Mouse (Mus musculus) hindbrain, embryonic 10.5 days (tissue): ENCODE measurements at regions not wholly inside any gene's neighbourhood (a gene's known extent, or its start where the extent isn't known, plus 50 kb on each side); places are given as distances from the start of the nearest gene placed in this dataset.
A peak's percentile ranks its signal among the peaks of the same experiment; 100 is the strongest.

ENCODE experiments used
- DNase-seq: peaks from one replicate; pipeline ENCODE4 v3.0.0-alpha.2; 2017; ENCODE audit warnings: low spot score
- H3K27ac ChIP-seq: fragments of 300-500 bp; sonication (generic); 2 replicates; pipeline ENCODE4 v1.5.1; 2016; ENCODE audit warnings: mild to moderate bottlenecking, moderate library complexity
- H3K27me3 ChIP-seq: fragments of 300-500 bp; sonication (generic); 2 replicates; pipeline ENCODE4 v1.6.1; 2016; ENCODE audit warnings: mild to moderate bottlenecking; ENCODE audit not compliant: poor library complexity, insufficient read depth, severe bottlenecking
- H3K36me3 ChIP-seq: fragments of 300-500 bp; sonication (generic); 2 replicates; pipeline ENCODE4 v1.6.1; 2016; ENCODE audit warnings: mild to moderate bottlenecking, moderate library complexity
- H3K4me1 ChIP-seq: fragments of 300-500 bp; sonication (generic); replicated peaks from 2 replicates; pipeline ENCODE4 v1.6.1; 2016; ENCODE audit warnings: mild to moderate bottlenecking
- H3K4me3 ChIP-seq: fragments of 300-500 bp; sonication (generic); 2 replicates; pipeline ENCODE4 v1.5.1; 2016; ENCODE audit warnings: mild to moderate bottlenecking, moderate library complexity
- H3K9me3 ChIP-seq: fragments of 300-500 bp; sonication (generic); 2 replicates; pipeline ENCODE4 v1.6.1; 2016; ENCODE audit warnings: mild to moderate bottlenecking, moderate library complexity
- WGBS: fragments of 180-500 bp; shearing (Covaris S2); methylation state at CpG from one replicate; pipeline ENCODE4 v1.1.7; 2016; 5-methylcytosine and 5-hydroxymethylcytosine counted together

GRCm38 (mm10) chr16:24341736-24342135 lies 51.6 kb upstream of the Lpp start:
- H3K4me1 ChIP-seq, result peaks cover 7% of the 10 kb centered on the region
- H3K4me3 ChIP-seq, result no peak overlapping the region
- no peaks in the 10 kb centered on the region for H3K27me3 ChIP-seq
- no peak for DNase-seq
- no peaks in the 10 kb centered on the region for H3K36me3 ChIP-seq
- H3K27ac ChIP-seq, result no peak overlapping the region
- H3K9me3 ChIP-seq, result no peaks in the 10 kb centered on the region
- 91% methylated on average over 7 of the region's 7 CpGs for WGBS

GRCm38 (mm10) chr16:24340646-24341045 lies 52.7 kb upstream of the Lpp start:
- no peak for DNase-seq
- no peak overlapping the region for H3K4me3 ChIP-seq
- 60% methylated on average over 7 of the region's 7 CpGs for WGBS
- H3K36me3 ChIP-seq, result no peaks in the 10 kb centered on the region
- H3K27ac ChIP-seq, result no peak overlapping the region
- no peaks in the 10 kb centered on the region for H3K9me3 ChIP-seq
- peaks cover 7% of the 10 kb centered on the region for H3K4me1 ChIP-seq
- H3K27me3 ChIP-seq, result no peaks in the 10 kb centered on the region

- Histone ChIP-seq H3K27ac (no peak overlapping the region), H3K4me1 (peaks cover 7% of the 10 kb centered on the region), H3K9me3 (no peaks in the 10 kb centered on the region), H3K27me3 (no peaks in the 10 kb centered on the region), H3K36me3 (no peaks in the 10 kb centered on the region), H3K4me3 (no peak overlapping the region)
- WGBS, result 54% methylated on average over 10 of the region's 10 CpGs
- peak; percentile 39 for DNase-seq
These were observed 53.7 kb upstream of the Lpp start for GRCm38 (mm10) chr16:24339320-24340265.

- Histone ChIP-seq H3K27me3 (no peaks in the 10 kb centered on the region), H3K4me3 (no peak overlapping the region), H3K9me3 (no peaks in the 10 kb centered on the region), H3K27ac (no peak overlapping the region), H3K36me3 (no peaks in the 10 kb centered on the region), H3K4me1 (peaks cover 7% of the 10 kb centered on the region)
- DNase-seq, result no peak
- WGBS, result 91% methylated on average over 7 of the region's 7 CpGs
These were observed 54.9 kb upstream of the Lpp start for GRCm38 (mm10) chr16:24338404-24338803.

- no peaks in the 10 kb centered on the region for H3K27me3 ChIP-seq
- H3K36me3 ChIP-seq, result no peaks in the 10 kb centered on the region
- DNase-seq, result no peak
- no peak overlapping the region for H3K27ac ChIP-seq
- WGBS, result 96% methylated on average over 2 of the region's 2 CpGs
- H3K4me3 ChIP-seq, result no peak overlapping the region
- H3K4me1 ChIP-seq, result no peaks in the 10 kb centered on the region
- H3K9me3 ChIP-seq, result no peaks in the 10 kb centered on the region
These were observed 58.9 kb upstream of the Lpp start for GRCm38 (mm10) chr16:24334389-24334788.

- no peak for DNase-seq
- Histone ChIP-seq H3K4me3 (no peak overlapping the region), H3K4me1 (no peaks in the 10 kb centered on the region), H3K27me3 (no peaks in the 10 kb centered on the region), H3K27ac (no peak overlapping the region), H3K36me3 (no peaks in the 10 kb centered on the region), H3K9me3 (no peaks in the 10 kb centered on the region)
- WGBS, result 92% methylated on average over 13 of the region's 13 CpGs
These were observed 61.8 kb upstream of the Lpp start for GRCm38 (mm10) chr16:24331446-24332020.

GRCm38 (mm10) chr16:24326571-24326970 lies 66.7 kb upstream of the Lpp start:
- H3K4me1 ChIP-seq, result no peaks in the 10 kb centered on the region

GRCm38 (mm10) chr16:24326046-24326445 lies 67.3 kb upstream of the Lpp start:
- Histone ChIP-seq H3K27me3 (no peaks in the 10 kb centered on the region), H3K4me3 (no peak overlapping the region), H3K4me1 (no peaks in the 10 kb centered on the region), H3K9me3 (no peaks in the 10 kb centered on the region), H3K27ac (no peak overlapping the region), H3K36me3 (no peaks in the 10 kb centered on the region)
- 88% methylated on average over 5 of the region's 5 CpGs for WGBS
- no peak for DNase-seq

More at GRCm38 (mm10) chr16:24326571-24326970, 66.7 kb upstream of the Lpp start:
- Histone ChIP-seq H3K36me3 (no peaks in the 10 kb centered on the region), H3K4me3 (no peak overlapping the region), H3K9me3 (no peaks in the 10 kb centered on the region), H3K27me3 (no peaks in the 10 kb centered on the region), H3K27ac (no peak overlapping the region)
- WGBS, result 86% methylated on average over 4 of the region's 4 CpGs
- no peak for DNase-seq

- no peak overlapping the region for H3K4me3 ChIP-seq
- H3K4me1 ChIP-seq, result no peaks in the 10 kb centered on the region
- H3K36me3 ChIP-seq, result no peaks in the 10 kb centered on the region
- WGBS, result 90% methylated on average over 2 of the region's 2 CpGs
- DNase-seq, result no peak
- H3K27me3 ChIP-seq, result no peaks in the 10 kb centered on the region
- H3K9me3 ChIP-seq, result no peaks in the 10 kb centered on the region
- no peak overlapping the region for H3K27ac ChIP-seq
These were observed 68.4 kb upstream of the Lpp start for GRCm38 (mm10) chr16:24324917-24325316.

GRCm38 (mm10) chr16:24318723-24319437 lies 74.4 kb upstream of the Lpp start:
- Histone ChIP-seq H3K9me3 (no peaks in the 10 kb centered on the region), H3K27me3 (no peaks in the 10 kb centered on the region), H3K4me3 (no peak overlapping the region), H3K4me1 (no peaks in the 10 kb centered on the region), H3K36me3 (no peaks in the 10 kb centered on the region), H3K27ac (no peak overlapping the region)
- no peak for DNase-seq
- WGBS, result 83% methylated on average over 8 of the region's 8 CpGs

- Histone ChIP-seq H3K9me3 (no peaks in the 10 kb centered on the region), H3K4me3 (no peak overlapping the region), H3K27me3 (no peaks in the 10 kb centered on the region), H3K4me1 (no peaks in the 10 kb centered on the region), H3K36me3 (no peaks in the 10 kb centered on the region), H3K27ac (no peak overlapping the region)
- WGBS, result 82% methylated on average over 7 of the region's 7 CpGs
- no peak for DNase-seq
These were observed 79.6 kb upstream of the Lpp start for GRCm38 (mm10) chr16:24313544-24314326.

GRCm38 (mm10) chr16:24305391-24305790 lies 87.9 kb upstream of the Lpp start:
- Histone ChIP-seq H3K36me3 (no peaks in the 10 kb centered on the region), H3K4me3 (no peak overlapping the region), H3K9me3 (no peaks in the 10 kb centered on the region), H3K27ac (no peak overlapping the region), H3K4me1 (no peaks in the 10 kb centered on the region), H3K27me3 (no peaks in the 10 kb centered on the region)
- WGBS, result 96% methylated on average over 1 of the region's 1 CpGs
- no peak for DNase-seq
